Mouse (Mus musculus) E14TG2a.4 (cell line): ENCODE data around the gene Ppp1r1b.

Experiments
- H3K27me3 ChIP-seq: 2 replicates; pipeline ENCODE4 v1.6.1; 2014; ENCODE audit warnings: low read length, control low read depth; ENCODE audit not compliant: insufficient read depth
- H3K36me3 ChIP-seq: 2 replicates; pipeline ENCODE4 v1.6.1; 2014; ENCODE audit warnings: low read length, control low read depth; ENCODE audit not compliant: insufficient read depth
- H3K4me1 ChIP-seq: replicated peaks from 2 replicates; pipeline ENCODE4 v1.6.1; 2014; ENCODE audit warnings: low read depth, low read length, control low read depth
- H3K4me3 ChIP-seq: replicated peaks from 2 replicates; pipeline ENCODE4 v1.5.1; 2014; ENCODE audit warnings: mild to moderate bottlenecking, low read length
- H3K9me3 ChIP-seq: 2 replicates; pipeline ENCODE4 v1.6.1; 2014; ENCODE audit warnings: low read length, control low read depth
- CTCF ChIP-seq: conservative IDR thresholded peaks from 2 replicates; pipeline ENCODE4 v1.5.1; 2014; ENCODE audit warnings: low read length
- NANOG ChIP-seq: IDR thresholded peaks from 2 replicates; pipeline ENCODE4 v1.6.1; 2014; ENCODE audit warnings: borderline replicate concordance, low read length, mixed read lengths
- POU5F1 ChIP-seq: IDR thresholded peaks from 2 replicates; pipeline ENCODE4 v1.6.1; 2014; ENCODE audit warnings: low read length, borderline replicate concordance

Ppp1r1b gene

DNA sequence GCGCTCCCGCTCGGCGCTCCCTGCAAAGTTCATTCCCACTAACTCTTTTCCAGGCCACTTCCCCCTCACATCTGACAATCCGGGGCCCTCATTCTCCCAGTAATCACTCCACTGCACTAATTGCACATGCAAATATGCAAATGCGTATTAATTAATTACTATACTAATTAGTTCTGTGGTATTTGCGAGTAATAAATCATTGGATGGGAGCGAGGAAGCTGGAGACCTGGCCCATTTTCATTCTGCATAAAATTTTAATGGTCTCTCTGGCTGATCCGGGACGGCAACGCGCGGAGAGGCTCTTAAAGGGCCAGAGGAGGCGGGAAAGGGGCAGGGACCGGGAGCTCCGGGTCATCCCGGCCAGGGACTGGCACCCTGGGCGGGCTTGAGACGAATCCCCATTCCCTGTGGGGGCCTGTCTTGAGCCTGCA, 9.1 kb upstream of the Ppp1r1b start:
- H3K4me3 ChIP-seq = peak overlapping the region; percentile 80
- H3K9me3 ChIP-seq = no peaks in the 10 kb centered on the region
- peaks cover 94% of the 10 kb centered on the region for H3K27me3 ChIP-seq
- H3K4me1 ChIP-seq = peaks cover 53% of the 10 kb centered on the region
- no peaks in the 10 kb centered on the region for H3K36me3 ChIP-seq
- TF ChIP-seq CTCF = no peak
- no peak for TF ChIP-seq NANOG
- no peak for TF ChIP-seq POU5F1

DNA sequence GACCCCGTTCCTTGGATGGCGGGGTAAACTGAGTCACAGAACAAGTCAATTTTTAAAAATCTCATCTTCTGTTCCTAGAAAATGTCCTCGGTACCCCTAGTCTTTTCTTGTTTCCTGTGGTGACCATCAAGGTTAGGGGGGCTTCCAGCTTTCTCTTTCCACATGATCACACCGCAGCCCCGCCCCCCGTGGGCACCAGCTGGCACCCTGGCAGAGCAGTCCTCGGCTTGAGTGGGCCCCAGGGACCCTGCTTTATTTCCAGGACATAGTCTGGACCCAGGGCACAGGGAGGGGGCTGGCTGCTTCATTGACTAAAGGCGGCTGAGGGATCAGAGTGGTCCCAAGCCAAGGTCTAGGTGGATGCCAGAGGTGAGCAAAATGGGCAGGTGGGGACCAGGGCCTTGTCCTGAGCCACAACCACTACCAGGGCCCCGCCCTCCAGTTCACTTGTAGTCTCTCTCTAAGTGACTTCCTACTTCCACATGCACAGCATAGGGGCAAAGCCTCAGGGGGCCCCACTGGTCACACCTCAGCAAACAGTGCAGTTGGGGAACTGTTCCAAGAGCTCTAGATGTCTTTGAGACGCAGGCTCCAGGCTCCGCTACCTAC, 8.4 kb upstream of the Ppp1r1b start:
- H3K4me1 ChIP-seq = peaks cover 46% of the 10 kb centered on the region
- peak overlapping the region; percentile 80; the same call in 1 of the 2 replicates for H3K4me3 ChIP-seq
- peaks cover 90% of the 10 kb centered on the region for H3K27me3 ChIP-seq
- no peaks in the 10 kb centered on the region for H3K9me3 ChIP-seq
- no peaks in the 10 kb centered on the region for H3K36me3 ChIP-seq
- TF ChIP-seq NANOG = no peak
- no peak for TF ChIP-seq CTCF
- TF ChIP-seq POU5F1 = no peak

DNA sequence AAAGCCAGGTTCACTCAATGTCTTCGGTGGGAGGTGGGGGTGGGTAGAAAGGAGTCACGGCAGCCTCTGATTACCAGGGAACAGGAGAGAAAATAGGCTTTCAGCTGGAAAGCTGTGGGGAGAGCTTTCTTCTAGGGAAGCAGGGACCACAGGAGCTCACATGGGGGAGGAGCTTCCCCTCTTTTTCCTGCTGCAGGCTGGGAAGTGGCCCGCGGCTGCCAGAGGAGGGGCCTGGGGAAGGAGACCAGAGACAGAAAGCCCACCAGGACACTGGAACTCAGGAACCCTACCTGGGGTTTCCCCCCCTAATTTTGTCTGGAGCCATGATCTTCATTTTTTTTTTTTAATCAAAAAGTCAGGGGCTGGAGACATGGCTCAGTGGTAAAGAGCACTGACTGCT, 7.6 kb upstream of the Ppp1r1b start:
- H3K4me3 ChIP-seq = no peak overlapping the region
- H3K4me1 ChIP-seq = peaks cover 41% of the 10 kb centered on the region
- no peak for TF ChIP-seq CTCF
- no peak for TF ChIP-seq POU5F1
- no peak for TF ChIP-seq NANOG
- H3K27me3 ChIP-seq = peaks cover 82% of the 10 kb centered on the region
- no peaks in the 10 kb centered on the region for H3K9me3 ChIP-seq
- H3K36me3 ChIP-seq = no peaks in the 10 kb centered on the region

DNA sequence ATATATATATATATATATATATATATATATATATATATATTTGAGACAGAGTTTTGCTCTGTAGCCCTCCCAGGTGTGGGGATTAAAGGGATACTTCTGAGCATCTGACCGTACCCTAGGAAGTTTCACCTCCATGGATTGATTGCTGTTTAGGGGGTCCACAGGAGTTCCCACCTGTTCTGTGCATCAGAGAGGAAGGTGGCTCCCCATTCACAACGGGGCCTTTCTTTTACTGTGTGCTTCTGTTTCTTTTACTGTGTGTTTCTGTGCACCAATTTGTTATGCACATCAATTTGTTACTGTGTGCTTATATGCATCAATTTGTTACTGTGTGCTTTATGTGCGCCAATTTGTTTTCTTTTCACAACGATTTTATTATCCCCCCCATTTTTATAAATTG, 7.0 kb upstream of the Ppp1r1b start:
- H3K4me3 ChIP-seq = no peak overlapping the region
- no peaks in the 10 kb centered on the region for H3K9me3 ChIP-seq
- H3K4me1 ChIP-seq = peaks cover 41% of the 10 kb centered on the region
- peaks cover 80% of the 10 kb centered on the region for H3K27me3 ChIP-seq
- no peaks in the 10 kb centered on the region for H3K36me3 ChIP-seq
- no peak for TF ChIP-seq NANOG
- no peak for TF ChIP-seq CTCF
- no peak for TF ChIP-seq POU5F1

DNA sequence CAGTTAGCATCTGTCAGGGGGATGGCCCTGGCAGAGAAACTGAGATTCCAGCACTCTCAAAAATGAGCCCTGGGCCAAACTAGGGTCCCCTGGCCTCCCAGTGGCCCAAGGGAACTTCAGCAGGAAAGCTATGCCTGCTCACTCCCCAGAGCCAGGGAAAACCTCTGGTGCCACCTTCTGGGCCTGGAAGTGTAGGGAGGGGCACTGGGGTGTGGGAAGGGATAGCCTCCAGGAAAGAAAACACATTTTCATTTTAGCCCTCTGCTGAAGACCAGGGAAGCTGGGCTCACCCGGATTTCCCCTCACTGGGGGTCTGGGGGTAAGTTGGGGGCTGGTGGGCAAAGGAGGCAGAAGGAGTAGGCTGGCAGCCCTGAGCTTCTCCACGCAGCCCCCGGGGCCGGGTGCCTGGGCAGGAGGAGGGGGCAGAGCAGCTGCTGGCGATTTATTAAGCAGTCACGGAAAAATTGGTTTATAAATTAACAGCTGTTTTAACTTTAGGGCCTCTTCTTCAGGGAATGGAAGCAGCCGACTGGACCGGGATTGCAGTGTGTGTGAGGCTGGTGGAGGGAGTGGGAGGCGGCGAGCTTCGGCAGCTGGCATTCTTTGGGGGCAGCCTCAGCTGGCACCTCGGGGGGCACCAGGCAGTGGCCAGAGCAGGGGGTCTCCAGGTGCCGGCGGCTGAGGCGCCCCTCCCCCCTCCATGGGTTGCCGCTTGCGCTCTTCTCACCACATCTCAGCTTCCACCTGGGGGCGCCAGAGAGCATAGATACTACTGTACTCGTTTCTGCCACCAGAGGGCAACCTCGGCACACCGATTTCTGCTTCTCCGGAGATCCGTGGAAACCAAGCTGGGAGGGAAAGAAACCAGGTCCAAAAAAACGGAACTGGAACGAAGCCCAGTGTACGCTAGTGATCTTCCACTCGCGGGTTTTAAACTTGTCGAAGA, 5.9 kb upstream of the Ppp1r1b start:
- peaks cover 80% of the 10 kb centered on the region for H3K27me3 ChIP-seq
- peak overlapping the region; percentile 17; the same call in 1 of the 2 replicates for H3K4me3 ChIP-seq
- H3K9me3 ChIP-seq = no peaks in the 10 kb centered on the region
- TF ChIP-seq POU5F1 = no peak
- no peak for TF ChIP-seq NANOG
- peak; percentile 79 for TF ChIP-seq CTCF
- no peaks in the 10 kb centered on the region for H3K36me3 ChIP-seq
- H3K4me1 ChIP-seq = peaks cover 44% of the 10 kb centered on the region

DNA sequence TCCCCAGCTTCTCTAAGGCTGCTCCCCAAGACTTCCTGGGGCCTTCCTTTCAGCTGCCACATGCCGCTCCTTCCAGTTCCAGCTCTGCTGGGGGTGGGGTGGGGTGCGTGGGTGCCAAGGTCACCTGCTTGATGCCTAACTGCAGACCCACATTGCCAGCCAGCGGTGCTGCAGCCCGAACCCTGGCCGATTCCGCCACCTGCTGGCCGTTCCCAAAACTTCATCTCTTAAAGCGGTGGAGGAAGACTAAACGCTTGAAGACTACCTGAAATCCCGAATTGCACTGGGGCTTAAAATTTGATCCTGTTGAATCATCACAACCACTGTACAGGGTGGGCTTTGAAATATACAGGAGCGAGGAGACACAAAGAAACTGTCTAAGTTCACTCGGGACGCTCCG, 3.0 kb upstream of the Ppp1r1b start:
- TF ChIP-seq POU5F1 (no peak), NANOG (no peak), CTCF (peak; percentile 69)
- H3K4me3 ChIP-seq = no peak overlapping the region
- no peaks in the 10 kb centered on the region for H3K36me3 ChIP-seq
- H3K9me3 ChIP-seq = no peaks in the 10 kb centered on the region
- H3K27me3 ChIP-seq = peaks cover 81% of the 10 kb centered on the region
- H3K4me1 ChIP-seq = peaks cover 46% of the 10 kb centered on the region

DNA sequence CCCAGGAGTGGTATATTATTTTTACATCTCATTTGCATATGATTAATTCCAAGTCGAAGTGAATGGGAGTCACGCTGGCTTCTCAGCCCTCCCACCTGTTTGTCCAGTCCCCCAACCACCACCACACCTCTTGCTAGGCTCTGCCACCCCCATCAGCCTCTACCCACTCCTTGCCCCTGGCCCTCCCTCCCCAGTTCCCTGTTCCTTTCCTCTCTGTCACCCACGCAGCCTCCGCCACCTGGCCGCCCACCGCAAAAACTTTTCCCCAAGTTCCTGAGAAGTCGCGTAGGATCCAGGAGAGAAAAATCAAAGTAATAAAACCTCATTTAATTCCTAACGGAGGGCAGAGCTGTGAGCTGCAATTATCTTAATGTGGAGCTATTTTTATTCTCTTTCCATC, 2.0 kb upstream of the Ppp1r1b start:
- Histone ChIP-seq H3K9me3 (no peaks in the 10 kb centered on the region), H3K4me1 (peaks cover 50% of the 10 kb centered on the region), H3K4me3 (no peak overlapping the region), H3K36me3 (no peaks in the 10 kb centered on the region), H3K27me3 (peaks cover 82% of the 10 kb centered on the region)
- TF ChIP-seq CTCF (no peak), POU5F1 (no peak), NANOG (no peak)

DNA sequence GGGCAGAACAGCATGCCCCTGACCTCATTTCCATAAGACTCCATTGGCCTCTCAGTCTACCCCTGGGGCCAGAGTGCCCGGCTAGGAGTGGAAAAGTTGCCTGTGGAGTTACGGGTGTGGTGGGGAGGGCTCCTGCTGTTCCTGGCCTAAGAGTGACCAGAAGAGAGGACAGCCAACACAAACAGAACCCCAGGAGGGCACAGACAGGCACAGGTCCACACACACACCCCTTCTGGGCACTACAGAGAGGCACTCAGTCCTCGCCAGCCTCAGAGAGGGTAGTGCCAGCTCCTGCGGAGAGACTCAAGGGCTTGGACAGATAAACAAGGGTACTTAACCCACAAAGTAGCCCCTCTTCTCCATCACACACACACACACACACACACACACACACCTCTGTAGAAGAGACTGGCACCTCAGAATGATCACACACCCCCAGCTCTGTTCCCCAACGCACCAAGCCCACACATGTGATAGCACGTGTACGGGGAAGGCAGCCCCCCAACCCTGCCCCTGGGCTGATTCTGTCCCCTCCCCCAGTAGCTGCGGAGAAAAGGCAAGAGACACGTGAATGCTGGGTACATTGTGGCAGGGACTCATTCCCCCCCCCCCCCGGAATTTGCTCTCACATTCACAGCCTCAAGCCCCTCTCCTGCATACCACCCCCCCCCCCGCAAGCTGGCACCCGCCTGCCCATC, 670 bp upstream of the Ppp1r1b start:
- Histone ChIP-seq H3K4me3 (peak overlapping the region; percentile 85; the same call in 1 of the 2 replicates), H3K36me3 (no peaks in the 10 kb centered on the region), H3K9me3 (no peaks in the 10 kb centered on the region), H3K4me1 (peaks cover 53% of the 10 kb centered on the region), H3K27me3 (peaks cover 83% of the 10 kb centered on the region)
- TF ChIP-seq CTCF (no peak), POU5F1 (no peak), NANOG (no peak)
